Mouse (Mus musculus): Measurements from ENCODE around the gene Drc7.

- TF ChIP-seq CTCF (IDR thresholded peaks at IDR 0.05; ENCODE audit: low read depth) (no peak), EP300 (IDR thresholded peaks at IDR 0.05; ENCODE audit: low read depth) (no peak)
Observed at GRCm38 (mm10) chr8:95020293-95020777, 34.6 kb upstream of the Drc7 start.
